Mouse (Mus musculus): ENCODE results near the gene Ms4a4c. TPM values are rescaled to one million over a fixed set of nuclear protein-coding genes. Genes with fewer than 3 reads are reported as not detected.

The Ms4a4c gene
- 0.11 and 0.42 TPM in 2 replicates for polyA plus RNA-seq (2016; fragmentation: Nextera tagmentation; extraction: Ambion mirVana)

DNA sequence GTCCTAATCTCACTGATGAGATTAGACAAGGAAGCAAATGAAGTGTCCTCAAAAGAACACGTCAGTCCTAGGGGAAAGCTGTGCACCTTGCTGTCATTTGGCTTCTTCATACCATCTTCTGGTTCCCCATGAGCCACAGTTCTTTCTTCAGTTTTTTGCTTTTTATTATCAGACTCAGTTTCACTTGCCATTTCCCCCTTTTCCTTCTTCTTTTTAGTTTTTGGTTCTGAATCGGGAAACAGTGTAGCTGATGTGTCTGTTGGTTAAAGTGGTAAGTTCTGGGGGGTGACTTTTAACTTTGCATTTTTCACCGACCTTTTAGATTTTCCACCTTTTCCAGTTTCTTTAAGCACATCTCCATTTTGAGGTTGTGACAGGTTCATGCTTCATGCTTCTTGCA lies at the start of gene Ms4a4c:
TSS of gene Ms4a4c (plus strand) at position 244 of the 400 bp plus-strand sequence.
- Histone ChIP-seq H3K4me3 (no peak within 1 kb of the TSS), H3K36me3 (no peaks in the 10 kb centered on the region), H3K4me1 (no peaks in the 10 kb centered on the region), H3K27me3 (replicated peaks) (no peaks in the 10 kb centered on the region), H3K4me2 (replicated peaks) (no peak within 1 kb of the TSS), H3K27ac (no peak within 1 kb of the TSS), H3K9ac (no peak within 1 kb of the TSS), H3K9me3 (no peaks in the 10 kb centered on the region)
- no peak for ATAC-seq (ENCODE audit: low FRiP score, low read depth)
- WGBS, result 84% methylated on average over 3 of the region's 3 CpGs

DNA sequence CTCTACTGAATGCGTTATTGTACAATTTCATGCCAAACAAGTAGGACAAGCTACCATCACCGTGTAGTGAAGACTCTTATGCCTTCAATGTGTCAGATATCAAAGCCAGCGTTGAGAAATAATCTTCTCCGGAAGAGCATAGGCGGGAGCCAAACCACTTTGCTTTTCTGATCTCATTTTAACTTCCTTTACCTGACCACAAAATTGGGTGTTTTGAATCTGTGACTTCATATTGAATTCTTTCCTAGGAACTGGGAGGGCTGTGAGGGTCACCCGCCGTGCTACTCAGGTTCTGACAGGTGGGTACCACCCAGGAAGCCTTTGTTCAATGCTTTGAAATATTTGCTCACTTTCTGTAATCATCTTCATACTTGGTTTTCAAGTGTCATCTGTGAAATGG lies 48.8 kb upstream of the Ms4a4c start:
- 91% methylated on average over 7 of the region's 7 CpGs for WGBS
- H3K27ac ChIP-seq, result no peak overlapping the region
- no peak for ATAC-seq (ENCODE audit: low FRiP score, low read depth)

DNA sequence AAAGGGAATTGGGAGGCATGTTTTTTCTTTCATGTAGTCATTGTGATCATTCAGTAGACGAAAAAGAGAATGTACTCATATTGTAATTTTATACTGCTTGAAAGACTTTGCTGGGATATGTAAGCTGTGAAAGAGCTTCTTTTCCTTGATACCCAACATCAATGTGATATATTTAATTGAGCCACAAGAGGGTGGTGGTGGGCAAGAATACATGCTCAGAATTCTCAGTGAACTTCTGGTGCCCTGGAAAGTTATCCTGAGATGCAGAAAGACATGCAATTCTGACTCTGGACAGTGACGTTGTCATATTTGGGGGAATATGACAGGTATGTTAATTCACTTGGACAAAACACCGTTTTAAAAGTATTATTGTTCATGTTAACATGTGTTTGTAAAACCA lies 44.5 kb upstream of the Ms4a4c start:
- Histone ChIP-seq H3K4me2 (replicated peaks) (no peak overlapping the region), H3K27me3 (replicated peaks) (no peaks in the 10 kb centered on the region), H3K9me3 (no peaks in the 10 kb centered on the region), H3K4me1 (no peaks in the 10 kb centered on the region), H3K36me3 (no peaks in the 10 kb centered on the region), H3K4me3 (no peak overlapping the region), H3K27ac (no peak overlapping the region), H3K9ac (no peak overlapping the region)
- ATAC-seq (ENCODE audit: low FRiP score, low read depth), result no peak
- WGBS, result 73% methylated on average over 3 of the region's 3 CpGs

More for the DNA sequence above, 48.8 kb upstream of the Ms4a4c start:
- H3K9me3 ChIP-seq, result no peaks in the 10 kb centered on the region
- no peaks in the 10 kb centered on the region for H3K36me3 ChIP-seq
- no peak overlapping the region for H3K4me3 ChIP-seq
- no peak overlapping the region for H3K9ac ChIP-seq
- no peaks in the 10 kb centered on the region for H3K4me1 ChIP-seq
- H3K27me3 ChIP-seq (replicated peaks), result no peaks in the 10 kb centered on the region
- no peak overlapping the region for H3K4me2 ChIP-seq (replicated peaks)

DNA sequence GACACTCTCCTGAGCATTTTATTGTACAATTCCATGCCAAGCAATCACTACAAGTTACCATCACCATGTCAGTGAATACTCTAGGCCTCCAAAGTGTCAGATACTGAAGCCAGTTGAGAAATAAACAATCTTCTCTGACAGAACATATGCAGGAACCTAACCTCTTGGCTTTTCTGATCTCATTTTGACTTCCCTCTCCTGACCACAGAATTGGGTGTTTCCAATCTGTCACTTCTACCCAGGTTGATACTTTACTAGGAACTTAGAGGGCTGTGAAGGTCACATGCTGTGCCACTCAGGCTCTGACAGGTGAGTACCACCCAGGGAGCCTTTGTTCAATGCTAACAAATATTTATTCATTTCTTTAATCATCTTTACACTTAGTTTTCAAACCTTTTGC lies 42.6 kb upstream of the Ms4a4c start:
- no peaks in the 10 kb centered on the region for H3K4me1 ChIP-seq
- ATAC-seq (ENCODE audit: low FRiP score, low read depth), result no peak
- H3K27ac ChIP-seq, result no peak overlapping the region
- H3K36me3 ChIP-seq, result no peaks in the 10 kb centered on the region
- no peak overlapping the region for H3K4me2 ChIP-seq (replicated peaks)
- H3K9me3 ChIP-seq, result no peaks in the 10 kb centered on the region
- H3K27me3 ChIP-seq (replicated peaks), result no peaks in the 10 kb centered on the region
- no peak overlapping the region for H3K4me3 ChIP-seq
- H3K9ac ChIP-seq, result no peak overlapping the region

DNA sequence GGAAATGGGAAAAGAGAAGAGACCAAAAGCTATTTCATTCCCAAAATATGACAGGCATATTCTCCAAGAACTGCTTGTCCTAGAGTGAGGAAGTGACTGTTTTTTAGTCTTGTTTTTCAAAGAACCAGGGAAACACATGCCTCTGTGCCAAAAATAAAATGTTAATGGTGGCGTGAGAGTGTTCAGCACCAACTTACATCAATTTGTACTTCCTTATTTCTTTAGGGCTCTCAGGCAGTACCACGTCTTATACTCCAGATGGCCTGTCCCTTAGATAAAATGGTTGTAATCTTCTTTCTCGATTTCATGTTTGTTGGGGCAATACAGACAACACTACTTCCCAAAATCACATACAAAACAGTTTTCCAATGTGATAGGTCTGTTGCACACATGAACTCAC lies 36.3 kb upstream of the Ms4a4c start:
- WGBS, result 85% methylated on average over 3 of the region's 3 CpGs
- no peak overlapping the region for H3K4me3 ChIP-seq
- no peak overlapping the region for H3K9ac ChIP-seq
- no peak for ATAC-seq (ENCODE audit: low FRiP score, low read depth)
- no peaks in the 10 kb centered on the region for H3K27me3 ChIP-seq (replicated peaks)
- no peaks in the 10 kb centered on the region for H3K36me3 ChIP-seq
- H3K4me2 ChIP-seq (replicated peaks), result no peak overlapping the region
- H3K4me1 ChIP-seq, result no peaks in the 10 kb centered on the region
- no peak overlapping the region for H3K27ac ChIP-seq
- no peaks in the 10 kb centered on the region for H3K9me3 ChIP-seq

DNA sequence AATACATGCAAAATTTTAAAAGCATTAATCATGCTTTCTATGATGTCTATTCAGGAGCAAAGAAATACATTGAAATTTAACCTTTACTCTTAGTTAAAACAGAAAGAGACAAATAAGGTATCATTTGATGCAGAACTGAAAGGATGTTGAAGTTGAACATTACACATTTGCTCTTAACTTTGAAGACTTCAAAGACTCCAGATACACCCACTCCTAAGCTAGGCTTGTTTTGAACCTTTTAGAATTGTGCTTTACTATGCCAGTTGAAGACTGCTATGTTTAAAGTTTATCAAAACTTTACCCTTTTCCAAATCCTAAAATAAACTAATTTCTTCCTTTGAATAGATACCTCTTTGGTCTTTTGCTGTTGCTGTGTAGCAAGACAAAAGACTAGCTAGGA lies 33.4 kb upstream of the Ms4a4c start:
- no peak overlapping the region for H3K9ac ChIP-seq
- no peak overlapping the region for H3K27ac ChIP-seq
- no peak for ATAC-seq (ENCODE audit: low FRiP score, low read depth)

DNA sequence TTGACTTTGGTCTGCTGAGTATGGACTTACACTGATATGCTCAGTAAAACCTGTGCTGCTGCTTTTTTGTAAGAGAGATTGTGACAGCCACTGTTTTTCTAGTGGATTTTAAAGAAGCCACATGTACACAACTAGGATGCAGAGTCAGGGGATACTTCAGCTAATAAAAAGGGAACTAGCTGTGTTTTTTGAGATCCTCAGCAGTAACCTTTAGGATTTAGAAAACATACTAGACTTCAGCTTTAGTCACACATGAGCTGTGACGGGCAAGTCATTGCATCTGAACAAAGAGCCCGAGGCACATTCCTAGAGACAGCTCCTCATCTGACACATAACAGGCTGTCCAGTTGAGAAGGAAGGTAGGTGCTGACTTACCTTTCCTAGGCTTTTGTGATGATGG lies 29.3 kb upstream of the Ms4a4c start, which contains the start of gene Ms4a4a:
TSS of gene Ms4a4a (plus strand) at position 251 of the 400 bp plus-strand sequence.
- no peaks in the 10 kb centered on the region for H3K4me1 ChIP-seq
- H3K4me3 ChIP-seq, result no peak within 1 kb of the TSS
- no peak for ATAC-seq (ENCODE audit: low FRiP score, low read depth)
- no peak within 1 kb of the TSS for H3K27ac ChIP-seq
- no peaks in the 10 kb centered on the region for H3K27me3 ChIP-seq (replicated peaks)
- H3K4me2 ChIP-seq (replicated peaks), result no peak within 1 kb of the TSS
- H3K36me3 ChIP-seq, result no peaks in the 10 kb centered on the region
- WGBS, result 85% methylated on average over 2 of the region's 2 CpGs
- H3K9ac ChIP-seq, result no peak within 1 kb of the TSS
- no peaks in the 10 kb centered on the region for H3K9me3 ChIP-seq

More for the DNA sequence above, 33.4 kb upstream of the Ms4a4c start:
- H3K4me3 ChIP-seq, result no peak overlapping the region
- H3K9me3 ChIP-seq, result no peaks in the 10 kb centered on the region
- no peaks in the 10 kb centered on the region for H3K4me1 ChIP-seq
- H3K27me3 ChIP-seq (replicated peaks), result no peaks in the 10 kb centered on the region
- H3K36me3 ChIP-seq, result no peaks in the 10 kb centered on the region
- no peak overlapping the region for H3K4me2 ChIP-seq (replicated peaks)

DNA sequence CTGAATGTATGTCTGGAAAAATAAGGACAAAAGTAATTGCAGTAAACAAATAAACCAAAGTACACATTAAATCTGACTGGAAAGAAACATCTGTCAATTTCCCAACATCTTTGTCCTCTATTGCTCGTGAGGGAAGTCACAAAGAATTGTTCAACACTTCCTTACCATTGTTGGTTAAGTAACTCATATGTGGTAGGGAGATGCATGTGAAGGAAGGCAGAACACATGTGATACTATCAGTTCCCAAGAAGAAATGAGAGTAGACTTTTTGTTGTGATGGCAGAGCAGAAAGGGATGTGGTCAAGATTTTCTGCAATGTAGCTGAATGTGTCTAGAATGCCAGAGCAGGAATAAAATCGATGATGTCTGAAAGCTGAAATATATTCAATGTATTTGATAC lies 28.2 kb upstream of the Ms4a4c start:
- ATAC-seq (ENCODE audit: low FRiP score, low read depth), result no peak
- WGBS, result 83% methylated on average over 2 of the region's 2 CpGs
- no peaks in the 10 kb centered on the region for H3K4me1 ChIP-seq
- no peaks in the 10 kb centered on the region for H3K36me3 ChIP-seq
- H3K4me3 ChIP-seq, result no peak overlapping the region
- H3K27ac ChIP-seq, result no peak overlapping the region
- H3K9ac ChIP-seq, result no peak overlapping the region
- no peak overlapping the region for H3K4me2 ChIP-seq (replicated peaks)
- no peaks in the 10 kb centered on the region for H3K9me3 ChIP-seq
- H3K27me3 ChIP-seq (replicated peaks), result no peaks in the 10 kb centered on the region

DNA sequence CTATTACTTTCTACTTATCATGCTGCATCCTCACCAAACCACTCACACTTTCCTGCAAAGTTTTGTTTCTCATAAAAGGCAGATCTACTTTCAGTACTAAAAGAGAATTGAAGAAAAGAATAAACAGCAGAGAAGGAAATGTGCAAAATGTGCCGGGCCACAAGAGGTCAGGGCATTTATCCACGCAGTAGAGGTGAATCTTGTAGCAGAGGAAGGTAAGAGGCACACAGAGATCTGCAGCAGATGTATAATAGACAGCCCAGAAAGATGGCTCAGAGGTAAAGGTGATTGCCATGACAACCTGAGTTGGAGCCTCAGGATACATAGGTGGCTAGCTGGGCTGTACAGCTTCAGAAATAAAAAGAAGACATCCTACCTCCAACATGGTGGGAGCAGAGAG lies 17.5 kb upstream of the Ms4a4c start:
- WGBS, result 79% methylated on average over 2 of the region's 2 CpGs
- H3K27ac ChIP-seq, result no peak overlapping the region
- H3K36me3 ChIP-seq, result no peaks in the 10 kb centered on the region
- no peaks in the 10 kb centered on the region for H3K27me3 ChIP-seq (replicated peaks)
- no peaks in the 10 kb centered on the region for H3K9me3 ChIP-seq
- H3K4me2 ChIP-seq (replicated peaks), result no peak overlapping the region
- no peak overlapping the region for H3K9ac ChIP-seq
- no peak for ATAC-seq (ENCODE audit: low FRiP score, low read depth)
- no peak overlapping the region for H3K4me3 ChIP-seq
- no peaks in the 10 kb centered on the region for H3K4me1 ChIP-seq

DNA sequence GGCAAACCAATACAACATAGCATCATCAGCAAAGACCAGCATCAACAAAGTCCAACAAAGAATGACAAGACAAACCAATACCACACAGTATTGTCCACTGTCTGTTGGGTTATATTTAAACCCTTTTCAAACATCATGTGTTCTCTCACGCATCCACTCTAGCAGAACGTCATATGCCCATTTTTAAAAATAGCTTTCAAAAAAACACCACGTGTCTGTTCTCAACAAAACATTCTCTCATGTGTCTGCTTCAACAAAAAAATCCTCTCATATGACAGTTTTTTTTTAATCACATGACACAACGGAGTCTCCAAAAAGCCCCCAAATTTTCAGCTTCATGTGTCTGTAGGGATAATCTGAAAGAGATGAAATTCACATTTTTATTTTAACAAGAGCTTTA lies 16.9 kb upstream of the Ms4a4c start:
- Histone ChIP-seq H3K4me2 (replicated peaks) (no peak overlapping the region), H3K4me3 (no peak overlapping the region), H3K9ac (no peak overlapping the region), H3K36me3 (no peaks in the 10 kb centered on the region), H3K27me3 (replicated peaks) (no peaks in the 10 kb centered on the region), H3K27ac (no peak overlapping the region), H3K9me3 (no peaks in the 10 kb centered on the region), H3K4me1 (no peaks in the 10 kb centered on the region)
- no peak for ATAC-seq (ENCODE audit: low FRiP score, low read depth)
- 89% methylated on average over 4 of the region's 4 CpGs for WGBS

DNA sequence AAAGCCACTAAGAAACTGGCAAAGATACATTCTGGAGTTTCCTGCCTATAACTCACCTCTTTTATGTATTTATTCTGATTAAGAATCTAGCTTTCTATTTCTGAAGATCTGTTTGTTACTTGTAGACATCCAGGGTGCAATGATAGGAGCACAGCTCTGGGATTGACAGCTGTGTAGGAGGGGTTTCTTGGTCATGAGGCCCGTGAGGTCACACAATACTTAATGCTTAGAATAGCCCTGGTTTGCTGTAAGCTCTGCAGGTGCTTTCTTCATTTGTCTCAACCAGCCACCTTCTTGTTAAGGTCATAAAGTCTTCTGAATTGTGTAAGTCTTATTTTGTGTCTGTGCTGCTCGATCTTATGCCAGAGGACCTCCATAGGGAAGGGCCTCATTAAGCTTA lies 15.6 kb upstream of the Ms4a4c start:
- no peak overlapping the region for H3K4me3 ChIP-seq
- H3K4me1 ChIP-seq, result no peaks in the 10 kb centered on the region
- H3K9me3 ChIP-seq, result no peaks in the 10 kb centered on the region
- no peaks in the 10 kb centered on the region for H3K27me3 ChIP-seq (replicated peaks)
- no peak overlapping the region for H3K9ac ChIP-seq
- no peak overlapping the region for H3K27ac ChIP-seq
- no peak overlapping the region for H3K4me2 ChIP-seq (replicated peaks)
- WGBS, result 77% methylated on average over 2 of the region's 2 CpGs
- no peaks in the 10 kb centered on the region for H3K36me3 ChIP-seq
- no peak for ATAC-seq (ENCODE audit: low FRiP score, low read depth)

DNA sequence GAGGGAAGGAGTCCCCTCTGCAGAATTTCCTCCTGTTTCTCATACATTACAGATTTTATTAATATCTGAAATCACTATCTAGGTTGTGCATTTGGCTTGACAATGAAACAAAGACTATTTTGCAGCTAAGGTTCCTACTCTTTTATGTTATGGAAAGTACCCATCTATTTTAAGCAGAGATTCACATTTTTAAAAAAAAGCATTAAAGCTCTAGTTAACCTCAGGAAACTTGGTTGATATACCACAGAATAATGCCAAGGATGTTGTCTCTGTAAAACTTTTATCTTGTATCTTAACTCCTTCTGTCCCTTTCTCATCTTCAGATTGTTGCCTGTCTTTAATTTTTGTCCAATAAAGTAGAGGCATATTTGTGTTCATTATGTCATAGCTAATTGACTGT lies 8.8 kb upstream of the Ms4a4c start:
- H3K4me3 ChIP-seq, result no peak overlapping the region
- H3K9ac ChIP-seq, result no peak overlapping the region
- ATAC-seq (ENCODE audit: low FRiP score, low read depth), result no peak
- H3K27me3 ChIP-seq (replicated peaks), result no peaks in the 10 kb centered on the region
- H3K4me1 ChIP-seq, result no peaks in the 10 kb centered on the region
- no peak overlapping the region for H3K4me2 ChIP-seq (replicated peaks)
- no peaks in the 10 kb centered on the region for H3K9me3 ChIP-seq
- no peaks in the 10 kb centered on the region for H3K36me3 ChIP-seq
- H3K27ac ChIP-seq, result no peak overlapping the region

DNA sequence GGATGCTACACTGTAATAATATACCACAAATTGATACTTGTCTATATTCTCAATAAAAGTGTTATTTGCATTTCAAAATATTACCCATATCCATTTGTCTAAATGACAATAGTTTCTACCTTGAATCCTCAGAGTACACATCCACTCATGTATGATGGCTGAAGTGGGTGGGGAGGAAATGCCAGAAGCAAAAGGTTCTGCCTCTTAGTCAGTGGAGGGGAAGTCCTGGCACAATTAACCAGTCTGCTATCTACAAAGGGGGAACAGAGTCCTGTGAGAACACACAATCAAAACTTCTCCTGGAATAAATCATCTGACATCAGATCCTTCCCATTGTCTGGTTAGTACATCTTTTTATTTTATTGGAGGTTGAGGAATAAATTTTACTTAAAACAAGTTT lies 2.9 kb downstream of the Ms4a4c start:
- Histone ChIP-seq H3K36me3 (no peaks in the 10 kb centered on the region), H3K9me3 (no peaks in the 10 kb centered on the region), H3K27me3 (replicated peaks) (no peaks in the 10 kb centered on the region), H3K9ac (no peak overlapping the region), H3K4me2 (replicated peaks) (no peak overlapping the region), H3K4me3 (no peak overlapping the region), H3K4me1 (no peaks in the 10 kb centered on the region), H3K27ac (no peak overlapping the region)
- ATAC-seq (ENCODE audit: low FRiP score, low read depth), result no peak

DNA sequence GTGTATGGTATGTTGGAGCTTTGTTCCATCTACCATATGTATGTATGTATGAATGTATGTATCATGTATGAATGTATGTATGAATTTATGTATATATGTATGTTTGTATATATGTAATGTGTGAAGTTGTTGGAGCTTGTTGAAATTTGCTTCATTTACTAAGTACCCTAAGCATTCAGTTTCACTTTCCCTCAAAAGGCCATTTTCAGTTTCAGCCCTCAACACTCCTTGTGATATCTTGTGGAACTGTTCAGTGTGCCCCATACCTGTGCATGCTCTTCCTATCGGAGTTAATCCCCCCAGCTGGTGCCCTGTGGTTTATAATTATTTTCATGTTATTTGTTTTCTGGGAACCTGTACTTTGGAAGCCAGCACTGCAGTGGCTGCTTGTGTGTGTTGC lies 4.0 kb downstream of the Ms4a4c start:
- no peak for ATAC-seq (ENCODE audit: low FRiP score, low read depth)
- H3K36me3 ChIP-seq, result no peaks in the 10 kb centered on the region

More for the DNA sequence above, 4.0 kb downstream of the Ms4a4c start:
- Histone ChIP-seq H3K27ac (no peak overlapping the region), H3K27me3 (replicated peaks) (no peaks in the 10 kb centered on the region), H3K4me2 (replicated peaks) (no peak overlapping the region), H3K9me3 (no peaks in the 10 kb centered on the region), H3K4me3 (no peak overlapping the region), H3K4me1 (no peaks in the 10 kb centered on the region), H3K9ac (no peak overlapping the region)
- WGBS, result 96% methylated on average over 1 of the region's 1 CpGs
